28 mouse cellular contexts compared by ENCODE assay signal in genomic region chr1:184809578-184810001, GRCm38 (mm10). TPM values are rescaled to one million over a fixed set of nuclear protein-coding genes. Genes with fewer than 3 reads are reported as not detected.
DNase-seq lines count a peak whose midpoint lies in the region; ATAC-seq and TF ChIP-seq lines count a peak whose summit lies in the region.
"Had no signal": no experiment of that assay in that cellular context is flagged by ENCODE, and none has a peak within 500 bp of the region (broad histone marks: within the 10 kb centered on the region; RNA-seq: fewer than 3 reads in every experiment).

No protein-coding gene starts in this region.

- no peak for TF ChIP-seq CTCF in small intestine, adult 2 months (IDR thresholded peaks at IDR 0.05; ENCODE audit: extremely low read depth, insufficient read length, insufficient replicate concordance, low read depth, low read length)

- peaks cover 9% of the 10 kb centered on the region for H3K36me3 ChIP-seq in kidney, embryonic 16.5 days (ENCODE audit: insufficient read depth, low read length)
- H3K36me3 ChIP-seq in intestine, embryonic 16.5 days (ENCODE audit: control insufficient read depth, insufficient read depth, low read length), result no peaks in the 10 kb centered on the region
- peaks cover 18% of the 10 kb centered on the region for H3K36me3 ChIP-seq in liver, embryonic 13.5 days
- H3K36me3 ChIP-seq in small intestine, adult 2 months (ENCODE audit: control insufficient read depth, insufficient read depth, low read length), result peaks cover 10% of the 10 kb centered on the region
- H3K36me3 ChIP-seq: forebrain, embryonic 10.5 days had no signal

- H3K27ac ChIP-seq in kidney, embryonic 16.5 days (ENCODE audit: low read length), result no peak overlapping the region
- peak overlapping the region; percentile 61; the same call in 1 of the 2 replicates for H3K27ac ChIP-seq in intestine, embryonic 16.5 days (ENCODE audit: low read length)
- H3K27ac ChIP-seq in liver, embryonic 13.5 days, result no peak overlapping the region
- peak overlapping the region; percentile 75 for H3K27ac ChIP-seq in small intestine, adult 2 months (ENCODE audit: insufficient read depth, low read depth, low read length)
- H3K27ac ChIP-seq: embryonic facial prominence, embryonic 13.5 days; forebrain, embryonic 10.5 days; heart, embryonic 13.5 days; hindbrain, embryonic 14.5 days; layer of hippocampus, adult 2 months; midbrain, embryonic 13.5 days; neural tube, embryonic 13.5 days had no signal

- no peak overlapping the region for H3K9ac ChIP-seq in kidney, embryonic 16.5 days (replicated peaks; ENCODE audit: low read length)
- H3K9ac ChIP-seq in intestine, embryonic 16.5 days (ENCODE audit: low read depth, low read length), result no peak overlapping the region
- no peak overlapping the region for H3K9ac ChIP-seq in liver, embryonic 13.5 days
- H3K9ac ChIP-seq: embryonic facial prominence, embryonic 13.5 days; heart, embryonic 13.5 days; neural tube, embryonic 13.5 days had no signal

- 41% methylated on average over 6 of the region's 6 CpGs for WGBS in kidney, embryonic 16.5 days
- WGBS in intestine, embryonic 16.5 days, result 60% methylated on average over 6 of the region's 6 CpGs
- 72% methylated on average over 6 of the region's 6 CpGs for WGBS in liver, embryonic 13.5 days (ENCODE audit: insufficient replicate concordance)
- 29% methylated on average over 6 of the region's 6 CpGs for WGBS in small intestine, adult 2 months

- intact Hi-C loops in gastrocnemius, postnatal 36 days (cut with DNase I), result no loop called here

- H3K4me2 ChIP-seq in kidney, embryonic 16.5 days (replicated peaks; ENCODE audit: low read depth, low read length), result no peak overlapping the region
- peak overlapping the region; percentile 11; the same call in 1 of the 2 replicates for H3K4me2 ChIP-seq in intestine, embryonic 16.5 days (ENCODE audit: low read depth, low read length)
- H3K4me2 ChIP-seq in liver, embryonic 13.5 days, result peak overlapping the region; percentile 49
- H3K4me2 ChIP-seq: hindbrain, embryonic 14.5 days had no signal

- no peak for DNase-seq in kidney, adult 8-10 months
- DNase-seq in liver, embryonic 13.5 days, result no peak
- no peak for DNase-seq in gastrocnemius, postnatal 36 days
- no peak for DNase-seq in gastrocnemius, adult 18-20 months (ENCODE audit: low spot score)
- DNase-seq: adrenal gland, postnatal 25 days; B cell, adult 2 months; cerebellum, adult 18-20 months; cerebellum, postnatal 10 days; heart, postnatal 10 days; left cerebral cortex, postnatal 4 days; lung, postnatal 36 days; right cerebral cortex, postnatal 25 days; spleen, adult 18-20 months; thymus, postnatal 14 days had no signal

- H3K9me3 ChIP-seq in kidney, embryonic 16.5 days (ENCODE audit: low read length), result no peaks in the 10 kb centered on the region
- H3K9me3 ChIP-seq in intestine, embryonic 16.5 days (ENCODE audit: control insufficient read depth, low read length), result no peaks in the 10 kb centered on the region
- no peaks in the 10 kb centered on the region for H3K9me3 ChIP-seq in liver, embryonic 13.5 days (replicated peaks)
- H3K9me3 ChIP-seq: embryonic facial prominence, embryonic 13.5 days; forebrain, embryonic 10.5 days; heart, embryonic 13.5 days; midbrain, embryonic 13.5 days; neural tube, embryonic 13.5 days had no signal

- peaks cover 9% of the 10 kb centered on the region for H3K27me3 ChIP-seq in kidney, embryonic 16.5 days (ENCODE audit: insufficient read depth, low read length)
- H3K27me3 ChIP-seq in intestine, embryonic 16.5 days (replicated peaks; ENCODE audit: control insufficient read depth, insufficient read depth, low read length), result no peaks in the 10 kb centered on the region
- peaks cover 24% of the 10 kb centered on the region for H3K27me3 ChIP-seq in liver, embryonic 13.5 days
- H3K27me3 ChIP-seq in small intestine, adult 2 months (ENCODE audit: control insufficient read depth, insufficient read depth, low read length), result no peaks in the 10 kb centered on the region

- peaks cover 20% of the 10 kb centered on the region for H3K4me1 ChIP-seq in kidney, embryonic 16.5 days (ENCODE audit: insufficient read depth, low read length)
- H3K4me1 ChIP-seq in intestine, embryonic 16.5 days (ENCODE audit: control insufficient read depth, insufficient read depth, low read length), result peaks cover 33% of the 10 kb centered on the region
- H3K4me1 ChIP-seq in liver, embryonic 13.5 days (replicated peaks), result peaks cover 24% of the 10 kb centered on the region
- peaks cover 24% of the 10 kb centered on the region for H3K4me1 ChIP-seq in small intestine, adult 2 months (ENCODE audit: control insufficient read depth, insufficient read depth, insufficient read length, low read length)

- H3K4me3 ChIP-seq in kidney, embryonic 16.5 days (ENCODE audit: low read length), result no peak overlapping the region
- no peak overlapping the region for H3K4me3 ChIP-seq in intestine, embryonic 16.5 days (ENCODE audit: low read length)
- peak overlapping the region; percentile 48 for H3K4me3 ChIP-seq in liver, embryonic 13.5 days (replicated peaks)
- H3K4me3 ChIP-seq in small intestine, adult 2 months (ENCODE audit: low read depth, low read length), result no peak overlapping the region
- H3K4me3 ChIP-seq: embryonic facial prominence, embryonic 13.5 days; forebrain, embryonic 10.5 days; layer of hippocampus, adult 2 months; midbrain, embryonic 13.5 days; neural tube, embryonic 13.5 days had no signal

- ATAC-seq in kidney, embryonic 16.5 days (ENCODE audit: low FRiP score, low TSS enrichment), result peak; percentile 46; the same call in 1 of the 2 replicates
- ATAC-seq in intestine, embryonic 16.5 days, result peak; percentile 64
- no peak for ATAC-seq in liver, embryonic 13.5 days (ENCODE audit: low read depth)
- ATAC-seq: forebrain, embryonic 16.5 days; midbrain, embryonic 13.5 days had no signal

- TF ChIP-seq POLR2A in small intestine, adult 2 months (IDR thresholded peaks at IDR 0.05; ENCODE audit: low read depth, low read length), result no peak

RNA-seq across cellular contexts. Expression of gene Marc1, which starts 1.5 kb away (rescaled TPM):
- 0.26 and 0.37 TPM in 2 replicates for polyA plus RNA-seq in kidney, embryonic 16.5 days (2015; fragmentation: Nextera tagmentation; extraction: Ambion mirVana)
- polyA plus RNA-seq in intestine, embryonic 16.5 days (2015; fragmentation: Nextera tagmentation; extraction: Ambion mirVana), result 1.1 and 1.5 TPM in 2 replicates
- 13.4 and 13.8 TPM in 2 replicates for polyA plus RNA-seq in liver, embryonic 13.5 days (2015; fragmentation: Nextera tagmentation; extraction: Ambion mirVana)
- polyA plus RNA-seq in small intestine, adult 2 months (2012; rRNA removed), result 0.68 and 1.2 TPM in 2 replicates
- total RNA-seq in gastrocnemius, postnatal 36 days (2021), result under 1 TPM; 0.22 to 0.36 TPM
- total RNA-seq in gastrocnemius, adult 18-20 months (2021), result under 1 TPM; 0.18 to 0.24 TPM
- total RNA-seq: common myeloid progenitor, adult 5-6 weeks; heart, adult 8-10 months; heart, postnatal 10 days; hematopoietic stem cell, adult 5-6 weeks had no signal
- polyA plus RNA-seq: embryonic facial prominence, embryonic 13.5 days; forebrain, embryonic 10.5 days; forebrain, embryonic 16.5 days; heart, embryonic 13.5 days; midbrain, embryonic 13.5 days; neural tube, embryonic 13.5 days had no signal

RNA-seq across cellular contexts. Expression of gene Marc2, which starts 36.7 kb away (rescaled TPM):
- polyA plus RNA-seq in kidney, embryonic 16.5 days (2015; fragmentation: Nextera tagmentation; extraction: Ambion mirVana), result 196 and 228 TPM in 2 replicates
- polyA plus RNA-seq in intestine, embryonic 16.5 days (2015; fragmentation: Nextera tagmentation; extraction: Ambion mirVana), result 404 and 475 TPM in 2 replicates
- polyA plus RNA-seq in liver, embryonic 13.5 days (2015; fragmentation: Nextera tagmentation; extraction: Ambion mirVana), result 189 and 193 TPM in 2 replicates
- 332 and 352 TPM in 2 replicates for polyA plus RNA-seq in small intestine, adult 2 months (2012; rRNA removed)
- 100 to 1,000 TPM; 124 to 142 TPM for total RNA-seq in gastrocnemius, postnatal 36 days (2021)
- total RNA-seq in gastrocnemius, adult 18-20 months (2021), result 100 to 1,000 TPM; 116 to 125 TPM

Comparison
In these comparisons a context has a peak if more than half of its experiments do, and no peak if none do; other contexts are left out.
1. H3K27ac ChIP-seq: peak in intestine, embryonic 16.5 days (single experiment) and small intestine, adult 2 months (single experiment); none in kidney, embryonic 16.5 days (single experiment) and liver, embryonic 13.5 days (single experiment).